Mouse (Mus musculus): ENCODE results near the gene Kdm2b.
A peak's percentile ranks its signal among the peaks of the same experiment; 100 is the strongest.

The Kdm2b gene

DNA sequence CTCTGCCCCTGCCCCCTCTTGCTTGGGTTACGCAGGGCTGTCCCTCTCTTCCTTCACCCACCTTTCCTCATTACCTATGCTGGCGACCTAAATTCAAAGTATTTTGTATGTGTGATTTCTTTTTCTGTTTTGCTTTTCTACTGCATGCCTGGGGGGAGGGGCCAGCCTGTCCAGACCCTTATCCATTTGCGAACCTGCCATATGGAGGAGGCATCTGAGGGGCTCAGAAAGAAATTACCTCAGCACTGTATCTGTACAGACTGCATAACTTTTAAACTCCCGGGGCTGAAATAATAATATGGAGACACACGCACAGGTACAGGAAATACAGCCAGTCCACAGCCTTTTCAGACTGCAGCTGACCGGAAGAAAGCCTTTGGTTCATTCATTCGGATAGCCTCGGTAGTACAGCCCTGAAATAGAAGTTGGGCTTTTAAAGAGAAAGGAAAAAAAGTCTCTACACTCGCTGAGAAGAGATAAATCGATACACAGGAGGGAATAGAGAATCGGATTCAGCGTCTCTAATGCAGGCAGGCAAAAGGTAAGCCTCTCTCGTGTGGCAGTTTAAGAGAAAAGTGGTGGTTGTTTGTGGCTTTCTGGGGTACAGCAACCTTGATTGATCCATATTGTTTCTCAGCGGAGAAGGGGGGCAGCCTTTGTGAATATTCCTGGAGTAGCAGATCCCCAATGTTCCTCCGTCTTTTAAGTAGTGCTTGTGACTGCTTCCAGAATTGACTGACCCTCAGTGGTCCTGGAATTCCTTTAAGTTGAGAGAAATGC lies at the start of gene Kdm2b:
TSS of gene Kdm2b (minus strand) at position 273 of the 780 bp plus-strand sequence.
- ATAC-seq (ENCODE audit: insufficient number of reproducible peaks, low FRiP score, low TSS enrichment) = no peak

DNA sequence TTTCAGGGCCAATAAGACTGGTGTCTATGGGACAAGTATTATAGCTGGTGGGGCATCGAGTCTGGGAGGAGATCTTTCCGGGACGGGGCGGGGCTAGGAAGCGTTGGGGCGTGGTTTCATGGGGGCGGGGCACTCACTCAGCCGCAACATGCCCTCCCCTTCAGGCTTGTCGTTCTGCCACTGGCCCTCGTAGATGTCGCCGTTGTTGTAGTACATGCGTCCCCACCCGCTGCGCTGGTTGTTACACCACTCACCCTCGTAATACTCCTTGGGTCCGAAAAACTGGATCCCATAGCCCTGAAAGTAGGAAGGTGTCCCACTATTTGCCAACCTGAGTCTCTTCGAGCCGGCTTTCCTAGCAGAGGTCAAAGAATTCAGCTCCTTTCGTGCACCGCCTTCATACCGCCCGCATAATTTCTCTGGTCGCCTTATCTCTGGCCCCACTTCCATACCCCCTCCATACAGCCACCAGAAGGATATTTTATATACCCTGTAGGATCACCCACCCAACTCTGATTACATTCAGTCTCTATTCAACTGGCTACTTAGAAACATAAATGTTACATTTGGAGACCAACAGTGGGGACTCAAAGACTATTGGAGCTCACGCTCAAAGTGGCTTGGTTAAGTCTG lies 49.6 kb upstream of the Kdm2b start:
- no peak for ATAC-seq (ENCODE audit: insufficient number of reproducible peaks, low FRiP score, low TSS enrichment)

DNA sequence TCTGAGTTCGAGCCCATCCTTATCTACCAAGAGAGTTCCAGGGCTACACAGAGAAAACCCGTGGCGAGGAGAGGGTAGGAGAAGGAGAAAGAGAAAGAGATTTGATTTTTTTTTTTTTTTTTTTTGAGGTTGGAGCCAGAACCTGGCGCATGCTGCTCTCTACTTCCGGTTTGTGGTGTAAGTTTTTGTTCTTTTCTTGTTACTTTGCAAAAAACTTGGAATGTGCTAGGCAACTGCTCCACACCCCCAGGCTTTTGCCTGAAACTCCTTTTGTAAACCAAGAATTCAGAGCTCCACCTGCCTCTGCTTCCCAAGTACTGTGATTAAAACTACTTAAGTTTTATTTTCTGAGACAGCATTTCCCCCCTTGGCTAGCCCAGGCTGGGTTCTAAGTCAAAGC lies 48.5 kb upstream of the Kdm2b start:
- no peak for ATAC-seq (ENCODE audit: insufficient number of reproducible peaks, low FRiP score, low TSS enrichment)

DNA sequence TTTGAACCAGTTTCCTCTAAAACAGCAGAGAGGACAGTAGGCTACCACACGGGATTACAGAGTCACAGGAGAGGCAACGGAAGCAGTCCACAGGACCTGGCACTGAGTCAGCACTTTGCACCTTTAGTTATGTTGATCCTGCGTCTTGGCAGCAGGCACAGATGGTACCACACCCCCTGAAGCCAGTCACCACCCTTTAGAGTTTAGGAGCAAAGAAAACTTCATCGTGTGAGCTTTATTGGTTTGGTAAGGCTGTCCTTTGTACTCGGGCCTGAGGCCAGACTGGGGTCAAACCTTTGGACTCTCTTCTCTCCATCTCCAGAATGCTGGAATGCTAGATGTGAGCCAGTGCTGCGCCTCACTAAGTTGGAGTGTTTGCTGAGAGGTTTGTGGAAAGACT lies 45.9 kb upstream of the Kdm2b start:
- ATAC-seq (ENCODE audit: insufficient number of reproducible peaks, low FRiP score, low TSS enrichment) = no peak

DNA sequence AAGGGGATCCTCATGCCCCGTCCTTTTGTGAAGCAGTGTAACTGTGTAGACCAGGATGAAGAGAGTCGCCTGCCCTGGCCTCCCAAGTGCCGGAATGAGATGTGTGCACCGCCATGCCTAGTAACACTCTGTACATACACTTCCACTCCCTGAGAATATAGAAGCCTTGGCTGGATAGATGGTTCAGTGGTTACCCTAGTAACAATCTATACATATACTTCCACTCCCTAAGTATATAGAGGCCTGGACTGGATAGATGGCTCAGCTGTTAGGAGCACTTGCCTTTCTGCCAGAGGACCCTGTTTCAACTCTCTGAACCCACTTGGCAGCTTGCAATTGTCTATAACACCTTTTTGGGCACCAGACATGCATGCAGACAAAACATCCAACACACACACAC lies 45.5 kb upstream of the Kdm2b start:
- ATAC-seq (ENCODE audit: insufficient number of reproducible peaks, low FRiP score, low TSS enrichment) = no peak

DNA sequence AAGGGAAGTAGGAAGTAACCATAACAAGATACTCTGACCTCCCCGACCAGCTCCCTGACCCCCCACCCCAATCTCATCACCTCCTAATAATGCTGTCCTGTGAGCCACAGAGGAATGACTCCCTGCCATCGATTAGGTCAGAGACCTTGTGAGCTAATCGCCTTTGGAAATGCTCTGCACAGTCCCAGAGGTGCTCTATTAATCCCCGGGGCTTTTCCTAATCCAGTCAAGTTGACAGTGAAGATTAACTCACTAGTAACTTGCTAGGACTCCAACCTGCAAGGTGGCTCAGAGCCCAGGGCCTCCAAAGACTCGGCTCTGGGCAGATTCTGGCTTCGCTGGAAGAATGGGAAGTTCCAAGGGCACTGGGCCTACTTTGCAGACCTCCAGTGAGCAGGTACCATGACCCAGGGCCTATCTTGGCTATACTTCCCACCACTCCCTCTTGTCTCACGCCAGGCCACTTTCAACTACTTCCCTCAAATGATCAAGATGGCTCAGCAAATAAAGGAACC lies 44.1 kb upstream of the Kdm2b start:
- ATAC-seq (ENCODE audit: insufficient number of reproducible peaks, low FRiP score, low TSS enrichment) = no peak

DNA sequence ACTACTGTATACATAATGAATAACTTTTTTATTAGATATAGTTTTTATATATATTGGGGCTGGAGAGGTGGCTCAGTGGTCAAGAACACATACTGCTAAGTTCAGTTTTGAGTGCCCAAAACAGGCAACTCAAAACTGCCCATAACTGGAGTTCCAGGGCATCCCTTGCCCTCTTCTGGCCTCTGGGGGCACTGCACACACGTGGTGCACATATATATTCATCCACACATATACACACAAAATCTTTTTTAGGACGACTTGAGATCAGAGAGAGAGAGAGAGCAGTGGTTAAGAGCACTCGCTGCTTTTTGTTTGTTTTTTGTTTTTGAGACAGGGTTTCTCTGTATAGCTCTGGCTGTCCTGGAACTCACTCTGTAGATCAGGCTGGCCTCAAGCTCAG lies 41.7 kb upstream of the Kdm2b start:
- no peak for ATAC-seq (ENCODE audit: insufficient number of reproducible peaks, low FRiP score, low TSS enrichment)

DNA sequence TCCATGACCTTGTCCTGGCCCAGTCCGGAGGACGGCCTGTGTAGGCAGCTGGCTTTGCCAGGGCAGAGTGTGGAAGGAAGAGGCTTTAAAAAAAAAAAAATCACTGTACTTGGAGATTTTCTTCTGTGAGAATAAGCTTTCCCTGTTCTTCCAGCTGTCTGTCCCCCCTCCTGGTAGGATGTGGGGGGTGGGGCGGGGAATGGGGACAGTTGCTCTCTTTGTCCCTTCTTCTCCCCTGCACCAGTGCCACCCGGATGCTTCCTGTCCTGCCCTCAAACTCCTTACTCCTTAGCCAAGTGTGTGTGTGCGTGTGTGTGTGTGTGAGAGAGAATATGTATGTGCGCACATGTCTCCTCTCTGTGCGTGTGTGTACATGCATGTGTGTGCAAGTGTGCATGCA lies 40.1 kb upstream of the Kdm2b start:
- no peak for ATAC-seq (ENCODE audit: insufficient number of reproducible peaks, low FRiP score, low TSS enrichment)

DNA sequence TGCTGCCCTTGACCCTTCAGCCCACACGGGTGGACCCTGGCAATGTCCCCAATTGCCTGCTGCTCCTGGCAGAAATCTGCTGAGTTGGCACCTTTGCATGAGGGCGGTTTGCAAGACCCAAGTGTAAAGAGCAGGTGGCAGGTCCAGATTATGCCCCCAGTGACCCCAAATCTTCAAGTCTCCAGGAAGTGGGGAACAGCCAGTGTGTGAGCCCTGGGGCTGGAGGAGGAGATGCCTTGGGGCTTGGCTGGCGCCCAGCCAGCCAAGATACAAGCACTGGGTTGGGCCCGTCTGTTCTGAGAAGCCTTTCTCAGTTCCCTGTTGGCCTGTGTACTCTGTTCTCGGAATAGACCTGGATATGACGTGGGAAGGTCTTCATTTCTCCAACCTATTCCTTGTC lies 37.8 kb upstream of the Kdm2b start:
- ATAC-seq (ENCODE audit: insufficient number of reproducible peaks, low FRiP score, low TSS enrichment) = no peak

DNA sequence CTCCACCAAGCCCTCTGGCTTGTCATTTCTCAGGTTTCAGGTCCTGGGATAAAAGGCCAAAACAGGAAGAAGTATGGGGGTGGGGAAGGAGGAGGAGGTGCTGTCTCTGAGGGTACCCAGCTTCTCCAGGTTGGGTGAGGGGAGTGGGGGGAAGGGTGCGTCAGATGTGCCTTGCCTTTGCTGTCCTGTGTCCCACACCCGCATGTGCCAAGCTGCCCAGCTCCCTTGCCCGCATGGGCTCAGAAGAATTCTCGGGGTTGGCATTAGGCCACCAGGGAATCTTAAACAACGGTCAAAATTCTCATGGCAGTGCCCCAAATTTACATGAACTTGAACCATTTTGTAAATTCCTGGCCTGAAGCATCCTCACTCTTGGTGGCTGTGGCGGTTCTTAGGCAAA lies 36.8 kb upstream of the Kdm2b start:
- no peak for ATAC-seq (ENCODE audit: insufficient number of reproducible peaks, low FRiP score, low TSS enrichment)

DNA sequence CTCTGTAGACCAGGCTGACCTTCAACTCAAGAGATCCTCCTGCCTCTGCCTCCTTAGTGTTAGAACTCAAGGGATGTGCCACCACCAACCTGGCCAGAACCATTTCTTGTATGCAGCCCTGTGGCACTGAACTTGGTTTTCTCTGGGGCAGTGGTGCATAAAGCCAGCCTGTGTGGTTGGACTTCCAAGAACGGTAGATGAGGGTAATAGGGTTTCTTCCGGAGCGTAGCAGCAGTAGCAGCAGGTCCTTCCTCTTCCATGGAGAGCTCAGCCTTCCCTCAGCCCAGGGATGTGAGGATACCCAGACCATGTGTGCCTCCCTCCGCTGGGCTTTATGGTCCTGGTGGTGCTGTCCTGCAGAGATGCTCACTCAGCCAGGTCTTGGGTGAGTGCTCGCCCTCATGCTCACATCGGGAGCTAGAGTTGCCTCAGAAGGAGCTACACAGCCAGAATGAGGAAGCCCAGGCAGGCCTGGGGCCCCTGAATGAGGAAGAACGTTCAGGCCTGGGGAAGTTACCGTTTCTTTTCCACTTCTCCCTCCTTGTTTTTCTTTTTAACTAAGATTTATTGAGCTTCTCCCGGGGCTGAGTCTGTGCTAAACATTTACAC lies 35.4 kb upstream of the Kdm2b start:
- no peak for ATAC-seq (ENCODE audit: insufficient number of reproducible peaks, low FRiP score, low TSS enrichment)

DNA sequence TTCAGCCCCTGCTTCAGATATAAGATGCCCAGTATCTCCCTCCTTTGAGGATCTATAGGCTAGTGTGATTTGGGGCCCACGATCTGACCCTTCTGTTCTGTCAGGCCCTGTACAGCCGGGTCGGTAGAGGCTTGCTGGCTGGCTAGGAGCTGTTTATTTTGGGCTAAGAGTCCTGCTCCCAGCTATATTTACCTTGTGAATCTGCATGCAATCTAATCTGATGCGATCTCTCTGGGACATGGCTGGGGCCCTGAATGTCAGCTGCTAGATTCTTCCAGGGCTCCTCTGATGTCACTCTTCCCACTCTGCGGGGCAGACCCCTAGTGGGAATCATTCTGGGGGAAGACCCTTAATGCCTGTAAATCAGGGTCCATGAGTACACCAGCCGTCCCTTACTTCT lies 34.7 kb upstream of the Kdm2b start:
- ATAC-seq (ENCODE audit: insufficient number of reproducible peaks, low FRiP score, low TSS enrichment) = no peak

DNA sequence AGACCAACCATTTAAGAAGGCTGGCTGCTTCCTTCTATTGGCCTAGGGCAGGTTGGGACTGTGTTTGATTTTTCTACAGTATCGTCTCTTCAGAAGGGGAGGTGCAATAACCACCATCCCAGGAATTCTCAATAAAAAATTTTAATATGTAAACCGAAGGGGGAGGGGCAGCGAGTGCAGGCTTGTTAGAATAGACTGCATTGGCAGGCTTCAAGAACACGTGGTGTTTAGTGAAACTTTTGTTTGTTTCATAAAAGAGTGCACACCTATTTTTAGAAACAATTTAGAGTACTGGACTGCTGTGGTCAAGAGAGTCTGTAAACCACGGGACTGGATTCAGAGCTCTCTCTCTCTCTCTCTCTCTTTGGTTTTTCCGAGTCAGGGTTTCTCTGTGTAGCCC lies 33.4 kb upstream of the Kdm2b start:
- ATAC-seq (ENCODE audit: insufficient number of reproducible peaks, low FRiP score, low TSS enrichment) = no peak

DNA sequence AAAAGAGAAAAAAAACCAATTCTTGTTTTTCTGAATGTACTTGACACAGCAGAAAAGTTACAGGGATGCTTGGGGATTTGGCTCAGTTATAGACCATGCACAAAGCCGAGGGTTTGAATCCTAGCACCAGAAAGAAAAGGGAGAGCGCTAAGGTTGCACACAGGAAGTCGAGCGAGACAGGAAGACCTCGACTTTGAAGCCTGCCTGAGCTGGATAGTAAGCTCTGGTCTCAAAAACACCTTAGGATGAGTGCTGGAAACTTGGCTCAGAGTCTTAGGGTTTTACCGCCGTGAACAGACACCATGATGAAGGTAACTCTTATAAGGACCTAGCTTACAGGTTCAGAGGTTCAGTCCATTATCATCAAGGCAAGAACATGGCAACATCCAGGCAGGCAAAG lies 31.8 kb upstream of the Kdm2b start:
- ATAC-seq (ENCODE audit: insufficient number of reproducible peaks, low FRiP score, low TSS enrichment) = no peak

DNA sequence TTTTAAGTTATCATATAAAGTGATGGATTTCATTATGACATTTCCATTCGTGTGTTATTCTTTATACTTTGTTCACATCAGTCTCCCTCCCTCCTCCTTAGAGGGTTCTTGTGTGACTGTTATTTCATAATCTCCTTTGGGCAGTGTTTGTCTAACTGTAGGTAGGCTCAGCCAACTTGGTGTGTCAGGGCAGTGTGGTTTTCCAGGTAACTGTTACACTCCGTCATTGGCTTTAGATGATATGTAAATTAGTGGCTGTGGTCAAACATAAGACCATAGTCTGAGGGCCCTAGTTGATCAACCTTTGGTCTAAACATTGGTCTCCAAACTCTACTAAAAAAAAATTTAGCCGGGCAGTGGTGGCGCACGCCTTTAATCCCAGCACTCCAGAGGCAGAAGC lies 30.8 kb upstream of the Kdm2b start:
- ATAC-seq (ENCODE audit: insufficient number of reproducible peaks, low FRiP score, low TSS enrichment) = no peak

DNA sequence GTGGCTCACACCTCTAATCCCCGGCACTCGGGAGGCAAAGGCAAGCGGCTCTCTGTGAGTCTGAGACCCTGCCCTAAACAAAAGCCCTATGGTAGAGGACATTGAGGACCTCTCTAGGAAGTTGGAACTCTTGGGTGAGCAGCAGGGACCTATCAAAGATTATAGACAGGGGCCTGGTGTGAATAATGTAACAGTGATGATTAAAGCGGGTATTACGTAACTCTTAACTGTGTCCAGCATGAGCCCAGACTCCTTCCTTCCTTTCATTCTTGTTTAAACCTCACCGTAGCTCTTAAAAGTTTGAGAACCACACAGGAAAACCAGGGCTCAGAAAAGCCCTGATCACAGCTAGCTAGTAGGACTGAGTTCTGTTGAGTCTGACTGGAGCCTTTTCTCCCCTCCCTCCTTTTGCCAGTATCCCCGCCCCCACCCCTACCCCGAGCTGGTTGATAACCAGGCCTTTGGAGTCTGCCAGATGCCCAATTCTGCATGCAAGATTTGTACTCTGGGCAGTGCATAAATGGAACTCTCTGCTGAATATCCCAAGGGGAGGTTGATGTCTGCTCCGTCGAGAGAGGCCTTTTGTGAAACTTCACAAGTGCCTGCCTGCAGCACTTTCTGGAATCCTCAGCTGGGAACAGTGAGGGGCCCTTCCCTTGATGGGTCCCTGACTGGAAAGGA lies 29.9 kb upstream of the Kdm2b start:
- no peak for ATAC-seq (ENCODE audit: insufficient number of reproducible peaks, low FRiP score, low TSS enrichment)

DNA sequence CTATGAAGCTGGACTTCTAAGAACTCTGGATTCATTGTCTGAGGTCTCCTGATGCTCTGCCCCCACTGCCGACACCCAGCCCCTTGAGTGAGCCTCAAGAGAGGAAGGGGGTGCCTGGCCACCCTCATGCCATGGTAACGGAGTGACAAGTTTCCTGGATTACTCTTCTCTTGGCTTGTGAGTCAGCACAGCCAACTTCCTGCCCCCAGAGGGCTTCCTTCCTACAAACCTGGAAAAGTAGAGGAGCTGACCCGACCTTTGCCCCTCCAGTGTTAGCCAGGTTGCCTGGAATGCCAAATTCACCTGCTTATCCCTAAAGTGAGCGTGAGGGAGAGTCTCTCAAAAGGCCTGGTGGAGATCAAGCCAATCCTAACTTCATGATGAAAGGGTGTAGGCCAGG lies 27.9 kb upstream of the Kdm2b start:
- ATAC-seq (ENCODE audit: insufficient number of reproducible peaks, low FRiP score, low TSS enrichment) = no peak

DNA sequence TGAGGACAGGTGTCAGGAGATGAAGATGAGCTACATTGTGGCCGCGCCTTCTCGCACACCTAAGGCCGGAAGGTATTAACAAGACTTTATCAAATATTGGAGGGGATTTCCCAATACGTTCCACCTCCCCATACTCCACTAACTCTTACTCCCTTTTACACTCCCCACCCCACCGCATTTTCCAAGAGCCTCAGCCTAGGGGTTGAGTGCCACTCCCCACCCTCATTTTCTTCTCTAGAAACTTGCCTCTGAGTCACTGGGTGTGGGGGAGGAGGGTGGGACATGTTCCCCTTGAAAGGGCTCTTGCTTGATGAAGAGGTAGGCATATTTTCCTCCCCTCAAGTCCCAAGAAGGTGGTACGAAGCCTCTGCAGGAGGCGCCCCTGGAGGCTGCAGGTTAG lies 26.3 kb upstream of the Kdm2b start:
- ATAC-seq (ENCODE audit: insufficient number of reproducible peaks, low FRiP score, low TSS enrichment) = no peak

DNA sequence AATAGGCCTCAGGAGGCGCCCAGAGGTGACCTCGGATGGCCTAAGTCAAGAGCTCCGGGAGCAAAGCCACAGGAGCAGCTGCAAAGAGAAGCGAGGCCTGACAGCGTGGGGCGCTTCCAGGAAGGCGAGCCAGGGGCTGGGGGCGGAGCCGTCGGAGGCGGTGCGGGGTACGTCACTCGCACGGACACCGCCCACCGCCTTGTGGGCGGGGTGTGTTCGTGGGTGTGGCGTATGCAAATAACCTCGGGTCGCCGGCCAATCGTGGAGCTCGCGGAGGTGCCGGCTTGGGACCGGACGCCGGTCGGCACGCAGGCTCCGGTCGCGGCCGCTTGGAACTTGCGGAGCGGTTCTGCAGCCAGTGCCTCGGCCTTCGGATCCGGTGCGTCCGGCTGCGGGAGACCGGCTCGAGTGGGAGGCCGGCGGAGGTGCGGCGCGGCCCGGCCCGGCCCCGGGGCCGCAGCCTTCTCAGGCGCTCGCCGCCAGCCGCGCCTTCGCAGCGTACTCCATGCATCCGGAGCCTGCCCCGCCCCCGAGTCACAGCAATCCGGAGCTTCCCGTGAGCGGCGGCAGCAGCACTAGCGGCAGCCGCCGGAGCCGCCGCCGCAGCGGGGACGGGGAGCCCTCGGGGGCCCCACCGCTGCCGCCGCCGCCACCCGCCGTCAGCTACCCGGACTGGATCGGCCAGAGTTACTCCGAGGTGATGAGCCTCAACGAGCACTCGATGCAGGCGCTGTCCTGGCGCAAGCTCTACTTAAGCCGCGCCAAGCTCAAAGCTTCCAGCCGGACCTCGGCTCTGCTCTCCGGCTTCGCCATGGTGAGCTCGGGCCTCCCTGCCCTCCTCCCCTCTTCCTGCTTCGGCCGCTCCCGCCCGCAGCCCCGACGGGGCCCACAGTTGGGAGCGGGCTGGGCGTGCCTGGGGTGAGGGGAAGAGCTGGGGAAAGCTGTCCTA lies 25.4 kb upstream of the Kdm2b start, which contains the start of gene Orai1:
TSS of gene Orai1 (plus strand) at position 322 of the 949 bp plus-strand sequence.
- ATAC-seq (ENCODE audit: insufficient number of reproducible peaks, low FRiP score, low TSS enrichment) = peak; percentile 86

Data from cerebellum, adult (tissue).